ENCODE assay signal across 23 mouse cellular contexts in the genomic region with DNA sequence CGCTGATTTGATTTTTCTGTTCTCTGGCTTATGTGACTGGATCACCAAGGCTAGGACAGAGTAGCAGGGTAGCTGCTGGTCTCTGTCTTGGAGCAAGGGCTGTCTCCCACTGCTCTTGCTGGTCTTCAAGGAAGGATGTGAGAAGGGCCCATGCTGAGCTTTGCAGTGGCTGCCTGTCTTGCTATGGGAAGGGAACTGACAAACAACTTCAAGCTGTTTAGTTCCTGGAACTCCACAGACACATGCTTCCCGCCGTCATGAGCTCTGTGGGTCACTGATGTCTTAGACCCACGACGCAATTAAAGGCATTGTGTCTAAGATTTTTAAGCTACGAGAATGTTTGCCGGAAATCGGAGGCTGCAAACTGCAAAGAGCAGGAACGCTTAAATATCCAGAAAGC. TPM values are rescaled to one million over a fixed set of nuclear protein-coding genes. Genes with fewer than 3 reads are reported as not detected.
DNase-seq lines count a peak whose midpoint lies in the region; ATAC-seq and TF ChIP-seq lines count a peak whose summit lies in the region.
"Had no signal": no experiment of that assay in that cellular context is flagged by ENCODE, and none has a peak within 500 bp of the region (broad histone marks: within the 10 kb centered on the region; RNA-seq: fewer than 3 reads in every experiment).

No protein-coding gene starts in this region.

- 0 out of 2 replicates have a peak overlapping the region, but pooled peaks have one; percentile 5 for H3K27ac ChIP-seq in embryonic facial prominence, embryonic 13.5 days
- H3K27ac ChIP-seq in embryonic facial prominence, embryonic 10.5 days (replicated peaks), result no peak overlapping the region
- H3K27ac ChIP-seq in kidney, embryonic 16.5 days (ENCODE audit: low read length), result 0 out of 2 replicates have a peak overlapping the region, but pooled peaks have one; percentile 8
- H3K27ac ChIP-seq in lung, postnatal 0 days (ENCODE audit: low read length), result 0 out of 2 replicates have a peak overlapping the region, but pooled peaks have one; percentile 38
- H3K27ac ChIP-seq: heart, embryonic 13.5 days; hindbrain, embryonic 12.5 days had no signal

- H3K27me3 ChIP-seq in embryonic facial prominence, embryonic 13.5 days, result no peaks in the 10 kb centered on the region
- no peaks in the 10 kb centered on the region for H3K27me3 ChIP-seq in embryonic facial prominence, embryonic 10.5 days (replicated peaks; ENCODE audit: low read depth, poor library complexity, severe bottlenecking)
- no peaks in the 10 kb centered on the region for H3K27me3 ChIP-seq in kidney, embryonic 16.5 days (ENCODE audit: insufficient read depth, low read length)
- no peaks in the 10 kb centered on the region for H3K27me3 ChIP-seq in lung, postnatal 0 days (replicated peaks; ENCODE audit: insufficient read depth, low read length)
- H3K27me3 ChIP-seq: heart, embryonic 13.5 days; hindbrain, embryonic 12.5 days had no signal

- peaks cover 12% of the 10 kb centered on the region; the same call in 1 of the 2 replicates for H3K4me1 ChIP-seq in embryonic facial prominence, embryonic 13.5 days
- H3K4me1 ChIP-seq in embryonic facial prominence, embryonic 10.5 days, result peaks cover 14% of the 10 kb centered on the region
- peaks cover 5% of the 10 kb centered on the region for H3K4me1 ChIP-seq in kidney, embryonic 16.5 days (ENCODE audit: insufficient read depth, low read length)
- no peaks in the 10 kb centered on the region for H3K4me1 ChIP-seq in lung, postnatal 0 days (ENCODE audit: insufficient read depth, low read depth, low read length)
- peaks cover 4% of the 10 kb centered on the region; the same call in 1 of the 2 replicates for H3K4me1 ChIP-seq in lung, adult 2 months (ENCODE audit: control insufficient read depth, insufficient read depth, low read length)
- H3K4me1 ChIP-seq: heart, embryonic 13.5 days; hindbrain, embryonic 12.5 days had no signal

- no peak for ATAC-seq in embryonic facial prominence, embryonic 13.5 days (ENCODE audit: insufficient number of reproducible peaks, insufficient read depth, low FRiP score, low TSS enrichment, low read depth)
- no peak for ATAC-seq in kidney, embryonic 16.5 days (ENCODE audit: low FRiP score, low TSS enrichment)
- ATAC-seq in lung, postnatal 0 days, result peak; percentile 14; the same call in 1 of the 2 replicates
- ATAC-seq: CD4-positive, CD25-positive, alpha-beta regulatory T cell, adult 4 months; forebrain, embryonic 16.5 days; hindbrain, embryonic 16.5 days had no signal

- no peak for TF ChIP-seq POLR2A in lung, adult 2 months (IDR thresholded peaks at IDR 0.05; ENCODE audit: borderline replicate concordance, extremely low read depth, low read depth, low read length)

- 72% methylated on average over 9 of the region's 9 CpGs for WGBS in embryonic facial prominence, embryonic 13.5 days
- WGBS in embryonic facial prominence, embryonic 10.5 days, result 87% methylated on average over 9 of the region's 9 CpGs
- 61% methylated on average over 9 of the region's 9 CpGs for WGBS in kidney, embryonic 16.5 days
- 64% methylated on average over 9 of the region's 9 CpGs for WGBS in lung, postnatal 0 days
- WGBS in lung, adult 2 months, result 64% methylated on average over 9 of the region's 9 CpGs

- H3K4me3 ChIP-seq in embryonic facial prominence, embryonic 13.5 days, result no peak overlapping the region
- H3K4me3 ChIP-seq in embryonic facial prominence, embryonic 10.5 days, result no peak overlapping the region
- no peak overlapping the region for H3K4me3 ChIP-seq in kidney, embryonic 16.5 days (ENCODE audit: low read length)
- H3K4me3 ChIP-seq in lung, postnatal 0 days (ENCODE audit: low read depth, low read length), result no peak overlapping the region
- no peak overlapping the region for H3K4me3 ChIP-seq in lung, adult 2 months (replicated peaks; ENCODE audit: extremely low read depth, low read depth, low read length)
- H3K4me3 ChIP-seq: heart, embryonic 13.5 days; hindbrain, embryonic 12.5 days had no signal

- no peak for TF ChIP-seq EP300 in lung, postnatal 0 days (IDR thresholded peaks at IDR 0.05)

- H3K4me2 ChIP-seq in embryonic facial prominence, embryonic 13.5 days, result no peak overlapping the region
- no peak overlapping the region for H3K4me2 ChIP-seq in kidney, embryonic 16.5 days (replicated peaks; ENCODE audit: low read depth, low read length)
- no peak overlapping the region for H3K4me2 ChIP-seq in lung, postnatal 0 days (replicated peaks; ENCODE audit: low read depth, low read length)
- H3K4me2 ChIP-seq: heart, embryonic 13.5 days; hindbrain, embryonic 12.5 days had no signal

- no peak overlapping the region for H3K9ac ChIP-seq in embryonic facial prominence, embryonic 13.5 days
- H3K9ac ChIP-seq in kidney, embryonic 16.5 days (replicated peaks; ENCODE audit: low read length), result no peak overlapping the region; the same call in 1 of the 2 replicates
- H3K9ac ChIP-seq in lung, postnatal 0 days (replicated peaks; ENCODE audit: low read depth), result no peak overlapping the region
- H3K9ac ChIP-seq: heart, embryonic 13.5 days; hindbrain, embryonic 12.5 days had no signal

- H3K9me3 ChIP-seq in embryonic facial prominence, embryonic 13.5 days, result no peaks in the 10 kb centered on the region
- no peaks in the 10 kb centered on the region for H3K9me3 ChIP-seq in embryonic facial prominence, embryonic 10.5 days
- no peaks in the 10 kb centered on the region for H3K9me3 ChIP-seq in kidney, embryonic 16.5 days (ENCODE audit: low read length)
- H3K9me3 ChIP-seq in lung, postnatal 0 days (ENCODE audit: low read length), result no peaks in the 10 kb centered on the region
- H3K9me3 ChIP-seq: G1E; heart, embryonic 13.5 days; hindbrain, embryonic 12.5 days had no signal

- no peak for TF ChIP-seq CTCF in lung, postnatal 0 days (IDR thresholded peaks at IDR 0.05)
- TF ChIP-seq CTCF in lung, adult 2 months (IDR thresholded peaks at IDR 0.05; ENCODE audit: insufficient read depth, low read length), result no peak

- no peak for DNase-seq in embryonic facial prominence, embryonic 10.5 days (ENCODE audit: low spot score)
- DNase-seq in kidney, adult 18-20 months, result no peak
- no peak for DNase-seq in lung, postnatal 0 days (ENCODE audit: low spot score)
- DNase-seq in lung, adult 2 months, result no peak
- peak; percentile 16 for DNase-seq in testis, postnatal 10 days (ENCODE audit: low spot score)
- DNase-seq in testis, postnatal 14 days (ENCODE audit: low spot score), result no peak
- DNase-seq: adrenal gland, adult 8-10 months; adrenal gland, postnatal 36 days; B cell, adult 2 months; cerebellum, adult 11-12 months; cerebellum, adult 9-10 months; cerebellum, postnatal 36 days; gastrocnemius, postnatal 10 days; heart, postnatal 10 days; heart, postnatal 4 days had no signal

- peaks cover 35% of the 10 kb centered on the region for H3K36me3 ChIP-seq in embryonic facial prominence, embryonic 13.5 days
- H3K36me3 ChIP-seq in embryonic facial prominence, embryonic 10.5 days (replicated peaks), result peaks cover 47% of the 10 kb centered on the region
- H3K36me3 ChIP-seq in kidney, embryonic 16.5 days (ENCODE audit: insufficient read depth, low read length), result peaks cover 18% of the 10 kb centered on the region
- H3K36me3 ChIP-seq in lung, postnatal 0 days (ENCODE audit: insufficient read depth, low read length), result no peaks in the 10 kb centered on the region

RNA-seq across cellular contexts. Expression of gene Rcl1, which starts 45.6 kb away (rescaled TPM):
- 60.4 and 67.0 TPM in 2 replicates for polyA plus RNA-seq in embryonic facial prominence, embryonic 13.5 days (2015; fragmentation: Nextera tagmentation; extraction: Ambion mirVana)
- 89.9 and 95.4 TPM in 2 replicates for polyA plus RNA-seq in embryonic facial prominence, embryonic 10.5 days (2016; fragmentation: Nextera tagmentation; extraction: Ambion mirVana)
- polyA plus RNA-seq in kidney, embryonic 16.5 days (2015; fragmentation: Nextera tagmentation; extraction: Ambion mirVana), result 65.4 and 66.0 TPM in 2 replicates
- 19.3 and 20.1 TPM in 2 replicates for polyA plus RNA-seq in lung, postnatal 0 days (2015; fragmentation: Nextera tagmentation; extraction: Ambion mirVana)
- polyA plus RNA-seq in lung, adult 2 months (2012; rRNA removed), result 12.3 and 14.1 TPM in 2 replicates
